Mouse (Mus musculus): ENCODE results near the gene Iqca.

The Iqca gene

GRCm38 (mm10) chr1:90050046-90050739 lies 103.0 kb downstream of the Iqca start:
- no peak for TF ChIP-seq GATA4 (IDR thresholded peaks at IDR 0.05; ENCODE audit: insufficient replicate concordance, low read length)

DNA sequence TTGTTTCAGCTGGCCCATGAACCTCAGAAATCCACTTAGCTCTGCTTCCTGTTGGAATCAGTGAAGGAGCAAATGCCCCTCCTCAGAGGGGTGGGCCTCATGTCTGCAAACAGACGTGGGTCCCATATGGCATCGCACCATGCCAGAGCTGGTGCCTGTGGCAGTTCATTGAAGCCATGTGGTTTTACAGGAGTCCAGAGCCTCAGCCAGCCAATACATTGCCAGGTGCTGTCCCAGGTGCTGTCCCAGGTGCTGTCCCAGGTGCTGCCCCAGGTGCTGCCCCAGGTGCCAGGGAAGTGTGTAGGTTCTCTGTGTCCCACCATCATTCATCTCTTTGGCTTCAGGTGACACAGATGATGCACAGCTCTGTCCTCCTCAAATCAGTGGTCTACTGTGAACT lies 124.9 kb downstream of the Iqca start:
- TF ChIP-seq GATA4 (IDR thresholded peaks at IDR 0.05; ENCODE audit: insufficient replicate concordance, low read length), result no peak

GRCm38 (mm10) chr1:90026945-90027344 lies 126.3 kb downstream of the Iqca start:
- no peak for TF ChIP-seq GATA4 (IDR thresholded peaks at IDR 0.05; ENCODE audit: insufficient replicate concordance, low read length)

- no peak for TF ChIP-seq GATA4 (IDR thresholded peaks at IDR 0.05; ENCODE audit: insufficient replicate concordance, low read length)
Observed at GRCm38 (mm10) chr1:90020336-90020735, 132.9 kb downstream of the Iqca start.

- TF ChIP-seq GATA4 (IDR thresholded peaks at IDR 0.05; ENCODE audit: insufficient replicate concordance, low read length), result no peak
Observed at GRCm38 (mm10) chr1:90018071-90018470, 135.1 kb downstream of the Iqca start.

- TF ChIP-seq GATA4 (IDR thresholded peaks at IDR 0.05; ENCODE audit: insufficient replicate concordance, low read length), result no peak
Observed at GRCm38 (mm10) chr1:90014446-90014845, 138.8 kb downstream of the Iqca start, which contains the start of gene Asb18. Gene Asb18, minus strand, starts transcription at chr1:90014666.

DNA sequence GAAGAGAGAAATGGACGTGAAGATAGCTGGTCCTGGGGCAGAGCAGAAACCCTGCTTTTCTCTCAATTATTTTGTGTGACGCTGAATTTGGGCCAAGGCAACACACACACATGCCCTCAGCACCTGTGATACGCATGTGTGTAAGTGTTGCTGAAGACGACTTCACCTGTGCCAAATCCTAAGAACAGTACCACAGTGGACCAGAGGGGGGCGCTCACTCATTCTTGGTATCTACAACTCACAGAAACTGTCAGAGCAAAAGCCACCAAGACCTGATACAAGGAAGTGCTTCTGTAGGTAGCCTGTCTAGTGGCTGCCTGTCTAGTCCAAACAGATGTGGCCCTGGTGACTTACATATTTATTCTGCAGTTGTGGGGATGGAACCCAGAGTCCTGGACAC lies 139.9 kb downstream of the Iqca start:
- TF ChIP-seq GATA4 (IDR thresholded peaks at IDR 0.05; ENCODE audit: insufficient replicate concordance, low read length), result no peak

GRCm38 (mm10) chr1:90012850-90013249 lies 140.4 kb downstream of the Iqca start:
- TF ChIP-seq GATA4 (IDR thresholded peaks at IDR 0.05; ENCODE audit: insufficient replicate concordance, low read length), result no peak

- TF ChIP-seq GATA4 (IDR thresholded peaks at IDR 0.05; ENCODE audit: insufficient replicate concordance, low read length), result no peak
Observed at GRCm38 (mm10) chr1:90012168-90012567, 141.0 kb downstream of the Iqca start.

DNA sequence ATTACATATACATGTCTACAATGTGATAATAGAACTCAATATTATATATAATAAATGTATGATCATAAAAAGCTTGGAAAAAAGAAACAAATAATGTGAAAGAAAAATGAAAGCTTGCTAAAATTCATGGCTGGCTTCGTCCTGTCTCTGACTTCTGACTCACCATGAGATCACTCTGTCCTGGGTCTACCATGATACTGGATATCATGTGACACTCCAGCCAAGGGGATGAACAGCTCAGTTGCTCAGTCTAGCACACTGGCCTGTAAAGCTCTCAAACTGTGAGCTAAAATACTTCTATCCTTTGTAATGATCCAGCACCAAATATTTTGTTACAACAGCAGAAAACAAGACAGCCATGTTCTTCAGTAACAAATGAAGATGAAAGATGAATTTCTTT lies 143.1 kb downstream of the Iqca start:
- TF ChIP-seq GATA4 (IDR thresholded peaks at IDR 0.05; ENCODE audit: insufficient replicate concordance, low read length), result no peak

- no peak for TF ChIP-seq GATA4 (IDR thresholded peaks at IDR 0.05; ENCODE audit: insufficient replicate concordance, low read length)
Observed at GRCm38 (mm10) chr1:90009188-90009587, 144.0 kb downstream of the Iqca start.

DNA sequence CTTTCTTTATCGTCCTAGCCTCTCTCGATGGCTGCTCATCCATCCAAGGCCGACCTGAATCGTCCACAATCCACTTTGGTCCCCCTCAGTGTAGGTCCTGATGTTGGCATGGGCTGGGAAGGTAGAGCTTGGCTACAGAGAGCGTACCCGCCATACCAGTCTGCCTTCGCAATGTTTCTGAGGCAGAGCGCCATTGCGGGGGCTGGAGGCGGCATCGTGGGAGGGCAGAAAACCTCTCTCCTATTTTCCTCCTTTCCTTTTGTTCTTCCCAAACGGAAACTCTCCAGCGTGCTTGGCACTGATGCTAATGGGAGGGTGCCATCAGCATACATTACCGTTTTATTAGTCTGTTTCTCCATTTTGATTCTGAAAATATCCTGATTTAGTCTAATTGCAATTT lies 146.5 kb downstream of the Iqca start:
- TF ChIP-seq GATA4 (IDR thresholded peaks at IDR 0.05; ENCODE audit: insufficient replicate concordance, low read length), result no peak

DNA sequence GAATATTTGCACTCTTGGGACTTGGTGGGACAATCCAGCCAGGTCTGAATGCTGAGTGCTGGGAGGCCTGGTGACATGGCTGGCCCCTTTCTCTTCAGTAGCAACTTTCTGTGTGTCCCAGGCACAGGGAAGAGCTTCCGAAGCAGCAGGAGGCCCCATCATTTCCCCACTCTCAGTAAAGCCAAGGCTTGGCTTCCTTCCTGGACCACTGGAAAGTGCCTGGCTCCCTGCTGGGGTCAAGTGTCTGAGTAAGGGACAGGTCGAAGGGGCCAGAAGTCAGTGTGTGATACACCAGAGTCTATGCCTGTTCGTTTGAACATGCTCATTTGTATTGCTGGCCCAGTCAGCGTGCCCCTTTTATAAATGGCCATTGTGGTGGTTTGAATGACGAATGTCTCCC lies 152.2 kb downstream of the Iqca start:
- no peak for TF ChIP-seq GATA4 (IDR thresholded peaks at IDR 0.05; ENCODE audit: insufficient replicate concordance, low read length)

DNA sequence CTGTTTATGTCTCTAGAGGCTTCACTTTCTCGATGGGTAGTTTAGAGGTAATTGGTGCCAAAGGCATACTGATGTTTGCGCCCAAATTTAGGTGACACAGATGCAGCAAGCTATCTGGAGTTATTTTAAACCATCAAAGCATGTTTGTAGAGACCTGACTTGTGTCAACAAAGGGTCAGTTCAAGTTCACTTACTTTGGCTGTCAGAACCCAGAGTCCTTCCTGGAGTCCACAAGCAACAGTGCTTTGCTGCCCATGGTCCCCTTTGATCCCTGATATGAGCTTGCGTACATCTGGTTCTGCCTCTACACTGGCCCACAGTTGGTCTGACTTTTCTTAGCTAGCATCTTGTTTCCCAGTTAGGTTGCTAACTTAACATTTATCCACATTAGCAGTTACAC lies 153.3 kb downstream of the Iqca start:
- TF ChIP-seq GATA4 (IDR thresholded peaks at IDR 0.05; ENCODE audit: insufficient replicate concordance, low read length), result no peak

DNA sequence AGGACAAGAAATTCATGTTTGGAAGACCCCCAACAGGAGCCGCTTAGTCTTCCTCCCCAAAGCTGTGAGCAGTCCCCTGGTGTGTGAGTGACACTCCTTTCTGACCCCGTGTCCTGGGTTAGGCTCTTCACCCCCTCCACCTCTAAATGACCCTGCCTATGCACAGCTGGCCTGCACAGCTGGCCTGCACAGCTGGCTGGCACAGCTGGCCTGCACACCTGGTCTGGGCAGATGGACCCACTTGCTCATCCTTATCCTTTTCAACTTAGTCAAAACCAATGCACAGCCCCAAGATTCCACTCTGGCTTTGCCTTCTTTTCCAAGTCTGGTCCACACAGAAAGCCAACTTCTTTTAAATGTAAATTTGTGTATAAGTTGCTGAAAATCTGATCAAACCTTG lies 154.5 kb downstream of the Iqca start:
- TF ChIP-seq GATA4 (IDR thresholded peaks at IDR 0.05; ENCODE audit: insufficient replicate concordance, low read length), result no peak

- TF ChIP-seq GATA4 (IDR thresholded peaks at IDR 0.05; ENCODE audit: insufficient replicate concordance, low read length), result no peak
Observed at GRCm38 (mm10) chr1:89998076-89998475, 155.1 kb downstream of the Iqca start.

GRCm38 (mm10) chr1:89992256-89992655 lies 160.9 kb downstream of the Iqca start:
- TF ChIP-seq GATA4 (IDR thresholded peaks at IDR 0.05; ENCODE audit: insufficient replicate concordance, low read length), result no peak
